Mouse (Mus musculus): ENCODE measurements around the gene Camk1d. TPM values are rescaled to one million over a fixed set of nuclear protein-coding genes. Genes with fewer than 3 reads are reported as not detected.

The Camk1d gene
- polyA plus RNA-seq, 1 experiment from 2014 or later = 7.4 TPM

DNA sequence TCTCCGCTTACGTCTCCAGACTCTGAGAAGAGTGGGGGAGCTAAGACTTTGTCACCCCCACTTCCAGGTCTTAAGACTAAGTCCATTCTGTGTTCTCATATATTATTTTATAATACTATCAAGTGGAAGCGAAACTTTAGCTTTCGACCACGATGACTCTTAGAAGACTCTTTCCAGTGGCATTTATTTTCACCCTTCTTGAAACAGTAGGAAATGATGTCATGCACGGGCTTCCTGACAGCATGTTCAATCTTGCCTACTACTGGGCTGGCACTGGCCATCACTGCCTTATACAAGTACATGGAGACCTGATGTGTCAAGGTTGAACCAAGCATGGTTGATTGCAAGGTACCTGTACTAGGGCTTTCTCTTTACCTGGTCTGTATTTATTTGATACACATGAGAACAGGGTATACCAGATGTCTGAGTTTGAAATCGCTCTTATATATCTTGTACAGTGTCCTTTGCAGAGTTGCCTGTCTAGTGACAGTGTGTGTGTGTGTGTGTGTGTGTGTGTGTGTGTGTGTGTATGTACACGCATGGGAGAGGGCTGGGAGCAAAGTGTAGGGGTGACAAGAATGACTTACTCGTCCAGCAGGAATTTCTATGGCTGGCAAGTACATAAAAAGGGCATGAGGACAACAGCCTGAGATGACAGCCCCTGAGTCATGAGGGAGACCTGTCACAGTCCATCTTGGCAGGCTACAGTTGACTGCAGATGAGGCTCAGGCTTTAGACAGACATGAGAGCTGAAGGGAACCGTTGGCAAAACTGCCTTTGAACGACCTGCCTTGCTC lies 417.4 kb downstream of the Camk1d start:
- no peak for ATAC-seq
- Histone ChIP-seq H3K4me2 (ENCODE audit: low read length) (no peak overlapping the region), H3K9me3 (ENCODE audit: control insufficient read depth, low read length) (no peaks in the 10 kb centered on the region), H3K27me3 (replicated peaks; ENCODE audit: control insufficient read depth, insufficient read depth, low read length) (no peaks in the 10 kb centered on the region), H3K4me1 (ENCODE audit: control insufficient read depth, insufficient read depth, low read depth, low read length) (no peaks in the 10 kb centered on the region), H3K36me3 (ENCODE audit: control insufficient read depth, insufficient read depth, low read length) (0 out of 2 replicates have a peak, but pooled peaks cover 2% of the 10 kb centered on the region), H3K27ac (ENCODE audit: low read depth, low read length) (no peak overlapping the region), H3K9ac (ENCODE audit: low read depth, low read length) (no peak overlapping the region), H3K4me3 (ENCODE audit: low read length) (no peak overlapping the region)
- WGBS = 95% methylated on average over 11 of the region's 11 CpGs

DNA sequence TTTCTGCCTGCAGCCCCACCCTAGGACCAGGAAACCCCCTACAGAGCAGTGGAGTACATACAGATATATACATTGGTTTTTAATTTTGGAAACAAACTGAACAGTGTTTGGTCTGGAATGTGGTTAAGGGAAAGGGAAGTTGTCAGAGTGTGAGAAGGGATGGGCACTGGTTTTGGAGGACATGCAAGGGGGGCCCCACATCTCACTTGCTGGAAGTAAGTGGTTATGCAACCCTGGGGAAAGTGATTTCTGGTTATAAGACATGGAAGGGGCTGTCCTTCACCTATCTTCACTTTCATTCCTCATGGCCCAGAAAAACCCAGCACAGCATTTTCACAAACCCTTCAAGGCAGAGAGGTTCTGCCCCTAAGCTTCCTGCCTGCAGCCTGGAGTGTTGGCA lies 419.2 kb downstream of the Camk1d start:
- Histone ChIP-seq H3K4me3 (ENCODE audit: low read length) (no peak overlapping the region), H3K4me2 (ENCODE audit: low read length) (no peak overlapping the region), H3K36me3 (ENCODE audit: control insufficient read depth, insufficient read depth, low read length) (no peaks in the 10 kb centered on the region), H3K27ac (ENCODE audit: low read depth, low read length) (no peak overlapping the region), H3K27me3 (replicated peaks; ENCODE audit: control insufficient read depth, insufficient read depth, low read length) (no peaks in the 10 kb centered on the region), H3K9me3 (ENCODE audit: control insufficient read depth, low read length) (no peaks in the 10 kb centered on the region), H3K9ac (ENCODE audit: low read depth, low read length) (no peak overlapping the region), H3K4me1 (ENCODE audit: control insufficient read depth, insufficient read depth, low read depth, low read length) (no peaks in the 10 kb centered on the region)
- no peak for ATAC-seq

DNA sequence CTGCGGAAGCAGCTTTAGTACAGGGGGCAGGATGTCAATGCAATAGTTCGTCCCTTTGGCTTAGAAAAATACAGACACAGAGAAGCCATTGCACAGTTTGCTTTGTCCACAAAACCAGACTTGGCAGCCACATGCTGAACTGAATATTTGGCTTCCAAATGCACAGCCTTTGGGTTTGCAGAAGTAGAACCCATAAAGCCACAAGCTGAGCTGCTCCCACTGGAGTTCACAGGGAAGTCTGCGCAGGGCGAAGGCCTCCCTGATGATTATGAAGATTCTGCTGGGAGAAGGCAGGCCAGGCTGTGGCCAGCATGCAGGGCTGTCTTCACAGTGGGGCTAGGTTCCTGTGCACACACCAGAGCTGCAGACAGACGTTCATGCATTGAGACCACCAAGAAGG lies 419.9 kb downstream of the Camk1d start:
- no peak overlapping the region for H3K4me2 ChIP-seq (ENCODE audit: low read length)
- H3K36me3 ChIP-seq (ENCODE audit: control insufficient read depth, insufficient read depth, low read length) = no peaks in the 10 kb centered on the region
- no peaks in the 10 kb centered on the region for H3K9me3 ChIP-seq (ENCODE audit: control insufficient read depth, low read length)
- H3K27me3 ChIP-seq (replicated peaks; ENCODE audit: control insufficient read depth, insufficient read depth, low read length) = no peaks in the 10 kb centered on the region
- H3K27ac ChIP-seq (ENCODE audit: low read depth, low read length) = no peak overlapping the region
- WGBS = 69% methylated on average over 5 of the region's 5 CpGs
- no peaks in the 10 kb centered on the region for H3K4me1 ChIP-seq (ENCODE audit: control insufficient read depth, insufficient read depth, low read depth, low read length)
- ATAC-seq = no peak
- H3K9ac ChIP-seq (ENCODE audit: low read depth, low read length) = no peak overlapping the region
- no peak overlapping the region for H3K4me3 ChIP-seq (ENCODE audit: low read length)

DNA sequence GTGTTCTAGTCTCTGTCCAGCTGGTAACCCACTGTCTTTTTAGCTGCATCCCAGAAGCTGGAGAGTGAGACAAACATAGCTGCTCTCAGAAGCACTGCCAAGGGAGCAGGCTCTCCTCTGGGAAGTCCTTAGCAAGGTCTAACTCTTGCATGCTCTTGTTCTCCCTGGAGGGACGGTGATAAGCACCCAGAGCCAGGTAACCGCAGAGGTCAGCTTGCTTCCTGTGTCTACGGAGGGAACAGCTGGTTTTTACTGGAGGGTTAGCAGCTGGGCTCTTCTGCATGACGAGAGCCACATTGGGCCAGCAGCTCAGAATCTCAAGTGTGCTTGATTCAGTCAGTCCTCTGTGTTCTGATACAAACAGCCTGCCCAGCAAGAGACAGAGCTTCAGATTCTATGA lies 425.7 kb downstream of the Camk1d start:
- Histone ChIP-seq H3K9ac (ENCODE audit: low read depth, low read length) (no peak overlapping the region), H3K4me1 (ENCODE audit: control insufficient read depth, insufficient read depth, low read depth, low read length) (no peaks in the 10 kb centered on the region), H3K36me3 (ENCODE audit: control insufficient read depth, insufficient read depth, low read length) (no peaks in the 10 kb centered on the region), H3K9me3 (ENCODE audit: control insufficient read depth, low read length) (peaks cover 2% of the 10 kb centered on the region; the same call in 1 of the 2 replicates), H3K27me3 (replicated peaks; ENCODE audit: control insufficient read depth, insufficient read depth, low read length) (no peaks in the 10 kb centered on the region), H3K4me3 (ENCODE audit: low read length) (no peak overlapping the region), H3K4me2 (ENCODE audit: low read length) (no peak overlapping the region), H3K27ac (ENCODE audit: low read depth, low read length) (no peak overlapping the region)
- no peak for ATAC-seq
- 87% methylated on average over 4 of the region's 4 CpGs for WGBS

DNA sequence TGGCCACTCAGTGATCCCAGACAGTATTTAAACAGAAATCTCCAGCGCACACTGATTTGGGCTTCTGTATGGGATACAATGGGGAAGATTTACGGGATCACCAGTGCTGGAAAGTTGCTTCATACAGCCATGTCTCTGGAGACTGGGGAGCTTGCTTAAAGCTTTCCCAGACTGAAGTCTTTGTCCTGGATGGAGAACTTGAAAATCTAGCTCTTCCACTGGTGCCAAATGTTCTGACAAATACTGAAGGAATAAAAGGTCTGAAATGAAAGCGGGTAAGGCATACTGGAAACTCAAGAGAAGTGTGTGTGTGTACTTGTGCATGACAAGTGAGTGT lies 427.3 kb downstream of the Camk1d start:
- 85% methylated on average over 3 of the region's 3 CpGs for WGBS
- no peaks in the 10 kb centered on the region for H3K4me1 ChIP-seq (ENCODE audit: control insufficient read depth, insufficient read depth, low read depth, low read length)
- no peaks in the 10 kb centered on the region for H3K27me3 ChIP-seq (replicated peaks; ENCODE audit: control insufficient read depth, insufficient read depth, low read length)
- peaks cover 2% of the 10 kb centered on the region; the same call in 1 of the 2 replicates for H3K9me3 ChIP-seq (ENCODE audit: control insufficient read depth, low read length)
- no peak overlapping the region for H3K9ac ChIP-seq (ENCODE audit: low read depth, low read length)
- H3K36me3 ChIP-seq (ENCODE audit: control insufficient read depth, insufficient read depth, low read length) = no peaks in the 10 kb centered on the region
- H3K27ac ChIP-seq (ENCODE audit: low read depth, low read length) = no peak overlapping the region
- no peak overlapping the region for H3K4me2 ChIP-seq (ENCODE audit: low read length)
- no peak for ATAC-seq
- no peak overlapping the region for H3K4me3 ChIP-seq (ENCODE audit: low read length)

DNA sequence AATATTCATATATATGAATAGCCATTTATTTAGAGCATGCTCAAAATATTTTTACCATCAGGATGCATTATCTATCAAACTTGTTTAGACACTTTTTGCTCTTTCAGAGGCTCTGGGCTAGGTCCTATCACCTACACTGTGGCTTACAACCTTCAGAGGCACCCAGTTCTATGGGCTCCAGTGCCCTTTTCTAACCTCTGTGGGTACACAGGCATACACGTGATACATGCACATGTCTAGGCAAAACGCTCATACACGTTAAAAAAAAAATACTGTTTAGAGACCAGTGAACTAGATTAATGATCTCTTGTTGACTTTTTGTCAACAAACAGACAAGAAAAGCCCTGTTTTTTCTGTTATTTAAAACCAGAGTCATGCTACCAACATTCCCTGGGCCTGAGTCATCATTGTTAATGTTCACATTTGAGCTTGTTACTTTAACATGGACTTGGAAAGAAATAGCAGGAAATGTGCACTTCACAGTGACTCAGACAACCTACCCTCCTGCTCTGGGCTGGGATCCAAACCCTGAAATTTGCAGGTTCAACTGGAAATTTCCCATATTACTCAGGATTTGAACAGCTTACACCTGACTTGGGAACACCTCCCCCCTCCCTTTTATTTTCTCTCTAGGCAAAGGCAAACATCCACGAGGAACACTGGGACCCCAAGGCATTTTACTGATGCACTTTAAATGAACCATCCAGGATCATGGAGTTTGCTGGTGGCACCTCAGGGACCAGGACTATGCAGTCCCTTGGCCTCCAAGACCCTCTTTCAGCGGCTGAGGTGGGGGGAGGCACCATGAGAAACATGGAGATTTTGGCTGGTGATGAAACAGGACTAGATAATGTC lies 427.9 kb downstream of the Camk1d start:
- no peak overlapping the region for H3K27ac ChIP-seq (ENCODE audit: low read depth, low read length)
- no peak for ATAC-seq
- H3K36me3 ChIP-seq (ENCODE audit: control insufficient read depth, insufficient read depth, low read length) = no peaks in the 10 kb centered on the region
- H3K27me3 ChIP-seq (replicated peaks; ENCODE audit: control insufficient read depth, insufficient read depth, low read length) = no peaks in the 10 kb centered on the region
- 90% methylated on average over 5 of the region's 5 CpGs for WGBS
- H3K9me3 ChIP-seq (ENCODE audit: control insufficient read depth, low read length) = peaks cover 2% of the 10 kb centered on the region; the same call in 1 of the 2 replicates
- H3K9ac ChIP-seq (ENCODE audit: low read depth, low read length) = no peak overlapping the region
- H3K4me2 ChIP-seq (ENCODE audit: low read length) = no peak overlapping the region
- H3K4me1 ChIP-seq (ENCODE audit: control insufficient read depth, insufficient read depth, low read depth, low read length) = no peaks in the 10 kb centered on the region
- no peak overlapping the region for H3K4me3 ChIP-seq (ENCODE audit: low read length)

DNA sequence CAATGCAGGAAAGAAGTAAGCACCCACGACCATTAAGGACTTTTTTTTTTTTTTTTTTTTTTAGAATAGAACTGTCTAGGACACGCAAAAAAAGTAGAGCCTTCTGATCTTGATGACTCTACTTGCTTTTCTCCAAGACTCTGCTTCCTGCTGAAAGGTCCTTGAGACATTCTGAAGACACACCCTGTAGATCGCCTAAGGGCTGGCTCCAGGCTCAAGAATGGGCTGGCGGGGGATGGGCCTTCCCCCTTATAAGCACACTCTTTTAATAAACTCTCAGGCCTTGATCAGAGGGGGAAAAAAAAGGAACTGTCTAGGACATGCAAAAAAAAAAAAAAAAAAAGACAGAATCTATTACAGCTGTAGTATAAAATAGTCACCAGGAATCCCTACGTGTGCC lies 430.0 kb downstream of the Camk1d start:
- Histone ChIP-seq H3K27ac (ENCODE audit: low read depth, low read length) (no peak overlapping the region), H3K9ac (ENCODE audit: low read depth, low read length) (no peak overlapping the region), H3K4me1 (ENCODE audit: control insufficient read depth, insufficient read depth, low read depth, low read length) (no peaks in the 10 kb centered on the region), H3K27me3 (replicated peaks; ENCODE audit: control insufficient read depth, insufficient read depth, low read length) (no peaks in the 10 kb centered on the region), H3K4me3 (ENCODE audit: low read length) (no peak overlapping the region), H3K36me3 (ENCODE audit: control insufficient read depth, insufficient read depth, low read length) (no peaks in the 10 kb centered on the region), H3K4me2 (ENCODE audit: low read length) (no peak overlapping the region), H3K9me3 (ENCODE audit: control insufficient read depth, low read length) (peaks cover 2% of the 10 kb centered on the region; the same call in 1 of the 2 replicates)
- 89% methylated on average over 5 of the region's 5 CpGs for WGBS
- no peak for ATAC-seq

DNA sequence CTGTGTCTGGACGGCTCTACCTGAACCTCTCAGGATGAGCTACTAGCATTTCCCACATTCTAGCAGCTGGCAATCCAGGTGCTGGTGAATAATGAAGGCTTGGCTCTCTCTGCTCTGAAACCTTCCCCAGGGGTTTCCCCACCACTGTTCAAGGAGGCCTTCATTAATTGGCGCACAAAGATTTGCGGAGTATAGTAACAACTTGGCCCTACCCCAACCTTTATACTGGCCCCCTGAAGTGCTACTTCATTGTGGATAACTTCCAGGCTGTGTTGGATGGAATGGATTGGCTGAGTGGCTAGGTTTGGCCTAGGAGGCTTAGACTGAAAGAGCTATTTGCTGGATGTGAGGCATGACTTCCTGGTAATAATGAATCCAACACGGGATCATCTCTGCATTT lies 431.7 kb downstream of the Camk1d start:
- 77% methylated on average over 4 of the region's 4 CpGs for WGBS
- no peaks in the 10 kb centered on the region for H3K36me3 ChIP-seq (ENCODE audit: control insufficient read depth, insufficient read depth, low read length)
- no peaks in the 10 kb centered on the region for H3K4me1 ChIP-seq (ENCODE audit: control insufficient read depth, insufficient read depth, low read depth, low read length)
- no peak overlapping the region for H3K4me3 ChIP-seq (ENCODE audit: low read length)
- H3K9me3 ChIP-seq (ENCODE audit: control insufficient read depth, low read length) = peaks cover 2% of the 10 kb centered on the region; the same call in 1 of the 2 replicates
- no peak overlapping the region for H3K4me2 ChIP-seq (ENCODE audit: low read length)
- no peak overlapping the region for H3K9ac ChIP-seq (ENCODE audit: low read depth, low read length)
- H3K27ac ChIP-seq (ENCODE audit: low read depth, low read length) = no peak overlapping the region
- H3K27me3 ChIP-seq (replicated peaks; ENCODE audit: control insufficient read depth, insufficient read depth, low read length) = no peaks in the 10 kb centered on the region
- no peak for ATAC-seq

DNA sequence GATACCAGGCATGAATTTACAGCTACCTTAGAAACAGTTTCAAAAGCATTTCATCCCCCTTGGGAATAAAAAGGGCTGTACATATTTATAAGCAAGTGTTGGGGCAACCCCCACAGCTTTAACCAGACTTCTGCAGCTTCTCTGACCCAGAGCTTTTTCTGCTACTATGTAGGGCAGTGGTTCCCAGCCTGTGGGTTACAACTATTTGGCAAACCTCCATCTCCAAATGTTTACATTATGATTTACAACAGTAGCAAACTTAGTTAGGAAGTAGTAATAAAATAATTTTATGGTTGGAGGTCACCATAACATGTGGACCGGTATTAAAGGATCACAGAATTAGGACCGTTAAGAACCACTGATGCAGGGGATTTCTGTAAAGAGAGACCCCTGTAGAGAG lies 446.3 kb downstream of the Camk1d start:
- Histone ChIP-seq H3K9ac (ENCODE audit: low read depth, low read length) (no peak overlapping the region), H3K4me1 (ENCODE audit: control insufficient read depth, insufficient read depth, low read depth, low read length) (no peaks in the 10 kb centered on the region), H3K4me3 (ENCODE audit: low read length) (no peak overlapping the region), H3K27me3 (replicated peaks; ENCODE audit: control insufficient read depth, insufficient read depth, low read length) (no peaks in the 10 kb centered on the region), H3K9me3 (ENCODE audit: control insufficient read depth, low read length) (peaks cover 7% of the 10 kb centered on the region; the same call in 1 of the 2 replicates), H3K36me3 (ENCODE audit: control insufficient read depth, insufficient read depth, low read length) (no peaks in the 10 kb centered on the region), H3K4me2 (ENCODE audit: low read length) (no peak overlapping the region), H3K27ac (ENCODE audit: low read depth, low read length) (no peak overlapping the region)
- WGBS = 85% methylated on average over 2 of the region's 2 CpGs
- ATAC-seq = no peak

Data from hindbrain, embryonic 16.5 days (tissue).